Mouse (Mus musculus): ENCODE data around the gene Art3.

DNA sequence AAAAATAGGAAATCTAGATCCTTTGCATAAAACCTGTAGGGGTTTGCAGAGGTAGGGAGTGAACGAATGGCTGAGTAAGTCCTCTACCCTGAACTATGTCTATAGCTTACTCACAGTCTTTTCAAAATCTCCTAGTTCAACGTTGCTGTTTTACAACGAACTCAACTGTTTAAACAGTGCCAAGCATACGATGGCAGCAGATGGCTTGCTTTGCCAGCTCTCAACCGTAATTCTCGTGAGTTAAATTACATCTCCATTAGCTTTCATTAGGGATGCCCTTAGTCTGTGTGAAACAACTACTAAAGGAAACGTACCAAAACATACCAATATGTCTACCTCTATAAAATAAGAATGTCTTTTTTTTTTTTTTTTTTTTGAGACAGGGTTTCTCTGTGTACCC, 100.0 kb downstream of the Art3 start:
- no peak for TF ChIP-seq POLR2A (IDR thresholded peaks at IDR 0.05; ENCODE audit: control insufficient read depth, low read depth, low read length)
- TF ChIP-seq CTCF (IDR thresholded peaks at IDR 0.05; ENCODE audit: control insufficient read depth, insufficient read depth, insufficient replicate concordance, low read depth, low read length): no peak

All from testis, adult 2 months (tissue).